ENCODE assay signal across 11 mouse cellular contexts in the genomic region with DNA sequence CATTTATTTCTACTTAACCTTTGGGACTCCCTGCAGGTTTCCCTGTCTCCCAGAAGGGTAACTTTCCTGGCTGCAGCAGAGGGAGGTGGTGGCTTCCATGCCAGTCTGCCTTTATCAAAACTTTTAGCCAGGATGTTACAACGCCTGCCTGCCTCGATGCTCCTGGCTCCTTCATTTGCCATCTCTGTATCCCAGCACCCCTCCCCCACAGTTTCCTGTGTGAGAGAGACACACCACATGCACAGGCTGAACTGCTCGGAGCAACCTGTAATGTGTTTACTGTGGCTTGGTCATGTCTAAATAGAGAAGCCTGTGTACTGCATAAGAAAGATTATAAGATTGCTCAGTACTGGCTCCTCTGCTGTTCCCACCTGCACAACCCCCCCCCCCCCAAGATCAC. TPM values are rescaled to one million over a fixed set of nuclear protein-coding genes. Genes with fewer than 3 reads are reported as not detected.
"Had no signal": no experiment of that assay in that cellular context is flagged by ENCODE, and none has a peak within 500 bp of the region (broad histone marks: within the 10 kb centered on the region; RNA-seq: fewer than 3 reads in every experiment).

No protein-coding gene starts in this region.

- H3K27me3 ChIP-seq: neural tube, embryonic 15.5 days had no signal

- H3K4me3 ChIP-seq: left cerebral cortex, adult 2 months; limb, embryonic 15.5 days; midbrain, embryonic 10.5 days; myocyte; neural tube, embryonic 15.5 days had no signal

- H3K36me3 ChIP-seq: limb, embryonic 15.5 days; midbrain, embryonic 10.5 days; neural tube, embryonic 15.5 days had no signal

- H3K9ac ChIP-seq: limb, embryonic 15.5 days; liver, embryonic 14.5 days; neural tube, embryonic 15.5 days had no signal

- H3K9me3 ChIP-seq: limb, embryonic 15.5 days; midbrain, embryonic 10.5 days; neural tube, embryonic 15.5 days had no signal

- ATAC-seq: hindbrain, embryonic 16.5 days had no signal

- H3K4me2 ChIP-seq: limb, embryonic 15.5 days; neural tube, embryonic 15.5 days had no signal

- H3K4me1 ChIP-seq: neural tube, embryonic 15.5 days had no signal

- DNase-seq: lung, adult 18-20 months; midbrain, embryonic 14.5 days; right cerebral cortex, adult 18-20 months; right cerebral cortex, postnatal 25 days had no signal

- H3K27ac ChIP-seq: left cerebral cortex, adult 2 months; limb, embryonic 15.5 days; liver, embryonic 14.5 days; midbrain, embryonic 10.5 days; neural tube, embryonic 15.5 days had no signal

RNA-seq across cellular contexts. Expression of a gene that starts 11.0 kb away (rescaled TPM):
- polyA plus RNA-seq: myocyte had no signal
